ENCODE assay signal across 7 mouse cellular contexts in the genomic region with DNA sequence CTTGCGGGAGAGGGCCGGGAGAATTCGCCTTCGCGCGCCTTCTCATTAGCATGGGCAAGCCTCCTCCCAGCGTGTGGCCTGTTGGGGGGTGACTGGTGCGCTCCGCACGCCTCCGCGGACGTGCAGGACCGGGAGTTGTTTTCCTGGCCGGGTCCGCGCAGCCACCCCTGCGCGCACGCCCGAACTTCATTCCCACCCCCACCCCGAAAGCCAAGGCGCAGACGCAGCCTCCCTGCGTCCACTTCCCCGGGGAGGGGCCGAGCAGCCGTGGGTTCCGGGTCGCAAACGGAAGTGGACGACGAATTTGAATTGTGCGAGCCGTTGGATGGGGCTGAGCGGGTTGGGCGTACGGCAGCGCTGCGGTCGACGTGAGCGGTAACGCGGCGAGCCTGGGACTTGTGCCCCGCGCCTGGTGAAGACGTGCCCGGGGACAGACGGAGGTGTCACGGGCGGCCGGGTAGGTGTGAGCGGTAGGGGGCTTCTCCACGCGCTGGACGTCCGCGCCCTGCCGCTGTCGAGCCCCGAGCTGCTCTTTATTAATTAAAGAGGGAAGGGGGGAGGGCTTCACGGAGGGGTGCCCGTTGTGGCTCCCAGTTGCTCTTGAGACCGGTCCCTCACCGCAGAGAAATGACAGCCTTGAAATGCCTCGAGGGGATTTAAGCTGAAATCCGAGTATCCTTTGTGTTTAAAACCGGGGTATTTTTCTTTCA. TPM values are rescaled to one million over a fixed set of nuclear protein-coding genes. Genes with fewer than 3 reads are reported as not detected.
DNase-seq lines count a peak whose midpoint lies in the region; ATAC-seq lines count a peak whose summit lies in the region.

TSS of gene G2e3 (plus strand) at position 74 of the 710 bp plus-strand sequence.

- peak within 1 kb of the TSS; percentile 74 for H3K9ac ChIP-seq in embryonic facial prominence, embryonic 12.5 days
- H3K9ac ChIP-seq in limb, embryonic 11.5 days (ENCODE audit: low read length), result peak within 1 kb of the TSS; percentile 86
- H3K9ac ChIP-seq in midbrain, embryonic 14.5 days (replicated peaks; ENCODE audit: low read length), result peak within 1 kb of the TSS; percentile 87

- peak within 1 kb of the TSS; percentile 74 for H3K4me3 ChIP-seq in embryonic facial prominence, embryonic 12.5 days
- peak within 1 kb of the TSS; percentile 72 for H3K4me3 ChIP-seq in limb, embryonic 11.5 days (ENCODE audit: low read depth, low read length)
- peak within 1 kb of the TSS; percentile 85 for H3K4me3 ChIP-seq in midbrain, embryonic 14.5 days (replicated peaks; ENCODE audit: low read depth, low read length)

- ATAC-seq in embryonic facial prominence, embryonic 12.5 days (ENCODE audit: insufficient number of reproducible peaks, insufficient read depth, low FRiP score, low TSS enrichment), result peak; percentile 98
- ATAC-seq in limb, embryonic 11.5 days (ENCODE audit: insufficient number of reproducible peaks, low FRiP score, low TSS enrichment, low read depth), result peak; percentile 97
- ATAC-seq in midbrain, embryonic 14.5 days (ENCODE audit: low FRiP score, low TSS enrichment), result peak; percentile 94

- no peaks in the 10 kb centered on the region for H3K27me3 ChIP-seq in embryonic facial prominence, embryonic 12.5 days
- H3K27me3 ChIP-seq in limb, embryonic 11.5 days (ENCODE audit: control insufficient read depth, insufficient read depth, low read length), result no peaks in the 10 kb centered on the region
- no peaks in the 10 kb centered on the region for H3K27me3 ChIP-seq in midbrain, embryonic 14.5 days (ENCODE audit: control insufficient read depth, insufficient read depth, low read length)

- H3K4me1 ChIP-seq in embryonic facial prominence, embryonic 12.5 days, result peaks cover 9% of the 10 kb centered on the region
- no peaks in the 10 kb centered on the region for H3K4me1 ChIP-seq in limb, embryonic 11.5 days (ENCODE audit: control insufficient read depth, insufficient read depth, low read length)
- peaks cover 14% of the 10 kb centered on the region for H3K4me1 ChIP-seq in midbrain, embryonic 14.5 days (ENCODE audit: control insufficient read depth, insufficient read depth, low read length)

- peak within 1 kb of the TSS; percentile 54 for H3K4me2 ChIP-seq in embryonic facial prominence, embryonic 12.5 days (replicated peaks)
- peak within 1 kb of the TSS; percentile 57 for H3K4me2 ChIP-seq in limb, embryonic 11.5 days (ENCODE audit: low read depth, severe bottlenecking)
- H3K4me2 ChIP-seq in midbrain, embryonic 14.5 days (ENCODE audit: low read length), result peak within 1 kb of the TSS; percentile 70

- H3K9me3 ChIP-seq in embryonic facial prominence, embryonic 12.5 days, result no peaks in the 10 kb centered on the region
- no peaks in the 10 kb centered on the region for H3K9me3 ChIP-seq in limb, embryonic 11.5 days (ENCODE audit: control insufficient read depth, low read length)
- no peaks in the 10 kb centered on the region for H3K9me3 ChIP-seq in midbrain, embryonic 14.5 days (ENCODE audit: control insufficient read depth, low read length)

- peak; percentile 90 for DNase-seq in adrenal gland, postnatal 25 days
- peak; percentile 99 for DNase-seq in heart, adult 11 months
- DNase-seq in kidney, adult 18-20 months, result peak; percentile 86
- peak; percentile 96 for DNase-seq in limb, embryonic 11.5 days (ENCODE audit: low spot score)
- peak; percentile 96 for DNase-seq in midbrain, embryonic 14.5 days
- peak; percentile 76 to 77 for DNase-seq in spleen, adult 18-20 months

- under 1% methylated on average over 70 of the region's 70 CpGs for WGBS in embryonic facial prominence, embryonic 12.5 days
- WGBS in limb, embryonic 11.5 days, result under 1% methylated on average over 70 of the region's 70 CpGs
- under 1% methylated on average over 70 of the region's 70 CpGs for WGBS in midbrain, embryonic 14.5 days

- H3K27ac ChIP-seq in embryonic facial prominence, embryonic 12.5 days, result peak within 1 kb of the TSS; percentile 88
- H3K27ac ChIP-seq in limb, embryonic 11.5 days (replicated peaks; ENCODE audit: low read depth, low read length), result peak within 1 kb of the TSS; percentile 87
- H3K27ac ChIP-seq in midbrain, embryonic 14.5 days (replicated peaks; ENCODE audit: low read depth, low read length), result peak within 1 kb of the TSS; percentile 95

- peaks cover 9% of the 10 kb centered on the region for H3K36me3 ChIP-seq in embryonic facial prominence, embryonic 12.5 days
- H3K36me3 ChIP-seq in limb, embryonic 11.5 days (ENCODE audit: control insufficient read depth, insufficient read depth, low read length), result peaks cover 6% of the 10 kb centered on the region; the same call in 1 of the 2 replicates
- H3K36me3 ChIP-seq in midbrain, embryonic 14.5 days (ENCODE audit: control insufficient read depth, insufficient read depth, low read length), result peaks cover 14% of the 10 kb centered on the region

RNA-seq across cellular contexts. Expression of gene G2e3, which starts in this region (rescaled TPM):
- 13.7 and 18.2 TPM in 2 replicates for total RNA-seq in adrenal gland, postnatal 25 days (2021)
- polyA plus RNA-seq in embryonic facial prominence, embryonic 12.5 days (2016; fragmentation: Nextera tagmentation; extraction: Ambion mirVana), result 39.1 and 42.8 TPM in 2 replicates
- polyA plus RNA-seq in limb, embryonic 11.5 days (2014; fragmentation: Nextera tagmentation; extraction: Ambion mirVana), result 39.7 and 46.5 TPM in 2 replicates
- 19.0 and 24.5 TPM in 2 replicates for polyA plus RNA-seq in midbrain, embryonic 14.5 days (2014; fragmentation: Nextera tagmentation; extraction: Ambion mirVana)

Comparison
In these comparisons a context has a peak if more than half of its experiments do, and no peak if none do; other contexts are left out.
1. Peak in every context shown above with its lines: DNase-seq, ATAC-seq, H3K4me3 ChIP-seq and H3K27ac ChIP-seq.